Mouse (Mus musculus) adrenal gland, postnatal 14 days (tissue): ENCODE data around the gene Ufc1. TPM values are rescaled to one million over a fixed set of nuclear protein-coding genes. Genes with fewer than 3 reads are reported as not detected.

Experiments used
- DNase-seq: peaks from one replicate; pipeline ENCODE4 v3.0.0; 2021; ENCODE audit warnings: mixed read lengths
- total RNA-seq: library from RNA; stranded (reverse); gene quantifications from 2 replicates; pipeline ENCODE4 v1.2.3, GENCODE M21; 2021

Ufc1 gene
- total RNA-seq, 1 experiment from 2014 or later, result 128 TPM

- peak; percentile 98 for DNase-seq
Measured at GRCm38 (mm10) chr1:171287136-171288081, 7.4 kb downstream of the Ufc1 start, which contains the start of gene Usp21. Gene Usp21 (minus strand): TSS chr1:171287991.

DNA sequence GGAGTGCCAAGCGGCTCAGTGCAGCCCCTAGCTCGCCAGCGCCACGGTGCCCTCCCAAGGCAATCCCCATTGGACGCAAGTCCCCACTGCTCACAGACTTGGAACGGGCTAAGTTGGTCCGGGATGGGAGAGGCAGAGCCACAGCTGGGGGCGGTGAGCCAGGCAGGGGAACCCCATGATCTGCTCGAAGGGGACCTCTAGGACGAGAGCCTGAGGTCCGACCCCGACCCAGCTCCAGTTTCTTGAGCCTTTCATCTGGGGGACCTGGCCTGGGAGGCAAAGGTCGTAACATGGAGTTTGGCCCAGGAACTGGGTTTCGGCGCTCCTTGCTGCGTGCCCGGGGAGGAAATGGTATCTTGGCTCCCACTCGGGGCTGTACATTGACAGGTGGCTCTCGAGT is 8.3 kb downstream of the Ufc1 start:
- no peak for DNase-seq

GRCm38 (mm10) chr1:171285096-171285892 is 9.5 kb downstream of the Ufc1 start:
- DNase-seq, result no peak

- no peak for DNase-seq
Measured at GRCm38 (mm10) chr1:171284491-171284890, 10.3 kb downstream of the Ufc1 start.

DNA sequence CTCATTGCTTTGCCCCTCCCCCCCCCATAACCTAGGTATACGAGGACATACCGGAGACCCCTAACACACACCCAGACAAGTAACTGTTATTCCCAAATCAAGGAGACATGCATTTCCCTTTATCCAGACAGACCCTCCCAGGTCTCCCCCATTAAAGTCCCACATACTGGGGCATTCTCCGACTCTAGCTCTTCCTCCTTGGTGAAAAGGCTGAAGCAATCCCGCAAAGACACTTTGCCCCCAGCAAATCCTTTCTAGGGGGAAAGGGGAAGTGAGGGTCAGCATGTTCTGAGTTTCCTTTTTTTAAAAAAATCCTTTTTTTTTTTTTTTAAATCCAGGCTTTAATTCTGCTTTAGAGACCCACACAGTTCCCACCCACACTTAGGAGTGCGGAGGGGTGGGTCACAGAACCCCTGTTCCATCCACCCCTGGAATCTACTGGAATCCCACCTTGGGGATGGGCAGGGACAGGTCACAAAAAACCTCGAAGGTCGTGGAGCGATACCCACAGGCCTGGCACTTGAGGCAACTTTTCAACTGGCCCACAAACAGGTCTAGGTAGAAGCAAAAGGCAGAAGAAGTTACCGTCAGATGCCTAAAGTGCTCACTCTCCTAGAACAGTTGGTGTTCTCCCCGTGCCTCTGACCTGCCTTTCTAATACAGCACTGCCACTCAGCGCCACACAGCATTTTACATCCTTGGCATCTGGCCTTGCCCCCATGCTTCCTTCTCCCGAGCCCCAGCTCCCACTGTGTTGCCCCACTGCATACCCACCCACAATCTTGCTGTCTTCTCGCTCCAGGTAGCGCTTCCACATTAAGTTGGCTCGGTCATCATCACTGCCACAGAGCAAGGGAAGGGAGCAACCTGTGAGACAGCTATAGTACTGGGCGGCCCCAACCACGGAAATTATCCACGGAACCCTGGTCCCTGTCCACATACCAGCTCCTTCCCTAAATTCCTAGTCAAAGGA is 11.3 kb downstream of the Ufc1 start:
- DNase-seq, result no peak

DNA sequence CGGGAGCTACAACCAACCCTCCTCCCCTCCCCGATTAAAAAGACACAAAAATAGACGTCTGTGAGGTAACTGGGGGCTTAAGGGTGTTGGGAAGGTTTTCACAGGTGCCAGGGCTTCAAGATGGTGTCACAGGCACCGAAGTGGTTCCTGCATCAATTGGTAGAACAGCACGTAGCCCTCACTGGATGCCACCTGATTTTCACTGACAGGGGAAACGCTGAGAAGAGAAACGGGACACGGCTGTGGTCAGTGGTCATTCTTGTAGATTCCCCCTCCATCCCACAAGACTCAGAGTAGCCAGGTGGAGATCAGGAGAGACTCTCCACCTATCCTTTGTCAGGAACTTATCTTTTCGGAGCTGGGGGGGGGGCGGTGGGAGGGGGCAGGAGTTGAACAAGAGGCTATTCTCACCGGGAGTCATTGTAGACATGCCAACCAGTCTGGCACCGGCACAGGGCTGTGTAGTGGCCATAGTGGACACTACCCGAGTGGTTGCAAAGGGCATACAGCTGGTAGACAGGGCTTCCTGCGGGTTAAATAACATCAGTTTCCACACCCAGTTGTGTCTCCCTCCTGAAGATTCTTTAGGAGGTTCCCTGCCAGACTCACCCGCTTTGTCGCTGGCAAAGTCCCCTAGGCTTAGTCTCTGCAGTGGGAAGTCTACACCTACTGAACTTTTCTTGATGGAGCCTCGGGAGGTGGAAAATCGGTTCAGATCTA is 12.6 kb downstream of the Ufc1 start:
- DNase-seq, result no peak

GRCm38 (mm10) chr1:171281528-171281923 is 13.3 kb downstream of the Ufc1 start:
- DNase-seq, result peak; percentile 92

DNA sequence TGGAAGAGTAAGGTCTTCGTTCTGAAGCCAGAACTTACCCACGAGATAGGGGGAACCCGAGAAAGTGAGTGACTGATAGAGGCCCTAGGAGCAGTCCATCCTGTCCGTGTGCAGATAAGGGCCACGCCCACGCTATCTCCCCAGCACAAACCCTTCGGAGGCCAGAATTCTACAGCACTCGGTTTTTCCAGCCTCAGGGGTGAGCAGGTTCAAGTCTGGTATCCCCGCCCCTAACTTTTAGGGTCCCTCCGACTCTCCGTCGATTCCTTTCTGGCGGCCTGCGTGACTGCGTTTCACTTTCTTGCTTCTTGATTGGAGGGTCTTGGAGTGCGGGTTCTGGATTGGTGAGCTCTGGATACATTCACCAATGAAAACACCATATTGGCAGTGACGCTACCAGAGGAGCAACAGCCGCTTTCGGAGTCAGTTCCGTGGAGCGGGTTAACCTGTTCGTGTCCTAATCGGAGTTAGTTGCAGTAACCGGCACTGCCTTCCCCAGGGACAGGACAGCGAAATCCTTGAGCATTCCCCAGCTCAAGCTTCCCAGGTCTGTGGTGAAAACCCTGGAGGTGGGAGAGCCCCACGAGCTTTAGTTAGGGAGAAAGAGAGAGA is 13.8 kb downstream of the Ufc1 start, which contains the start of gene Ppox:
Gene Ppox (minus strand): TSS at position 271 of the 612 bp plus-strand sequence.
- DNase-seq, result peak; percentile 94

DNA sequence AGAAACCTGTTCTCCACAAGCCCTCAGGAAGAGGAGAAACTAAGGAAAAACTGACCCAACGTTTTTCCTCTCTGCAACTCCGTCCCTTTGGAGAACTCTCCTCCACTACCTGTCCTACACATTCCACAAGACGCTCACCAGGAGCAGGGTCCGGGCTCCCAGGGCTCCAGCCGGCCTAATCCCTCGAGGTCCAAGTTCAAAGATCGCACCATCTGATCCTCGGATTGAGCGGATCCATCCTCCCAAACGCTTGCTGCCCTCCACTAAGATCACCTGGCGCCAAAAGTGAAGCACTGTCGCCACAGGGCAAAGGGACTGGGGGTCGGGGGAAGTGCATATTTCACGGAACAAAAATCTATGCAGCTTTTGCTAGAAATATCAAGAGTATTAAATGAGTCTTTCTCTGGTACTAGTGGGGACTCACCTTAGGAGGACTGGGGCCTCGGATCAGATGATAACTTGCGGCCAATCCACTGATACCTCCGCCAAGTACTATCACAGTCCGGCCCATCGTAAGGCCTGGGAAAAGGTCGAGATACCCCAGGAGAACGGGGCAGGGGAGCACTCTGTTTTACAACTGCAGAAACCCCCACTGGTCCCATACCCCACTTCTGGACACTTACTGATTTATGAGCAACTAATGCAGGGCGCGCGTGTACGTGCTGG is 14.4 kb downstream of the Ufc1 start:
- peak; percentile 55 for DNase-seq

DNA sequence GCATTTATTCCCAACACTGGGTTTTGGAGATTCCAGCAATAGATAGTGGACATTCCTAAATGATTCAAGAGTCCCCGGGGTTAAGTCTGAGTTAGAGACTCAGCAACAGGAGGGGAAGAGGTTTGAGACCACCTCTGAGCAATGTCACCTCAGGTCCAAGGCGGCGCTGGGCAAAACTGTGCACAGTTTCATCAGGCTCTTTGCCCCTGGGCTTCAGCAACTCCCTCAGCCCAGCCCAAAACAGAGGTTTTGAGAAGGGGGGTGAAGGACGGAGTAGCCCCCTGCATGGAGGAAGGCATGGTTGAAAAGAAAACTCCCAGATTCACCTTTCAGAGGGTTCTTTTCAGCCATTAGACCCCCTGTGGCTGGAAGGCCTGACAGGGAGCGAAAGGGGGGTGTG is 15.1 kb downstream of the Ufc1 start:
- no peak for DNase-seq

GRCm38 (mm10) chr1:171279012-171279705 is 15.7 kb downstream of the Ufc1 start:
- DNase-seq, result no peak

DNA sequence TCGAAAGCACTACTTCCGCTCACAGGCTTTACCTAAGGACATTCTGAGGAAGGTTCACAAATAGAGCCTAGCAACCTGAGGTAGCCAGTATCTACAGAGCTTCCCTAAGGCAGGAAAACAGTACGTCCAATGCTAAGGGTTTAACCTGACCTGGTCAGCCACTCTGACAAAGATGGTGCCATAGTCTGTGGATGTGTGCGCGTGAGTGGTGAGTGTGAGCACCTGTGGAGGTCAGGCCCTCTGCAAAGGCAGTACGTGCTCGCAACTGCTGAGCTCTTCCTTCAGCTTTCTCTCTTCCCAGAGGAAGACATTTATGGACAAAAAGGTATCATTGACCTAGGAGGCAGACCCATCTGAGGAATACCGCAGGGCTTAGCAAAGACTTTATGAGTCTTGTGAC is 16.4 kb downstream of the Ufc1 start:
- DNase-seq, result no peak

DNA sequence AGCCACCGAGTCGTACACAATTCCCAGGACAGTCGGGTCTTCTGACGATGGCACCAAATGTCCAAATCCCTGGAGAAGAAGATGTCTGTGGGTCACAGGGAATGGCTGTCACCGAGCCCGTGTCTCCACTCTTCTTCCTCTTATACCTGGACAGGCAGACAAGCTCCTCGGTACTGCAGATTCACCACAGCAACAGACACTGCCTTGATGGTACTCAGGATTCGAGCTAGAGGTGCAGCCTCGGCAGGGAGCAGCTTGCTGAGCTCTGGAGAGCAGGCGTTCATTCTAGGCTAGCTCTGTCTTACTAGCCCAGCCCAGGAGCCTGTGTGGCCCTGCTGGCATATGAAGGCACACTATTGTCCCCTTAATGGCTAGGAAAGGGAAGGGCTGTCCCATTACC is 17.1 kb downstream of the Ufc1 start:
- no peak for DNase-seq

- DNase-seq, result no peak
Measured at GRCm38 (mm10) chr1:171276110-171276748, 18.6 kb downstream of the Ufc1 start.

DNA sequence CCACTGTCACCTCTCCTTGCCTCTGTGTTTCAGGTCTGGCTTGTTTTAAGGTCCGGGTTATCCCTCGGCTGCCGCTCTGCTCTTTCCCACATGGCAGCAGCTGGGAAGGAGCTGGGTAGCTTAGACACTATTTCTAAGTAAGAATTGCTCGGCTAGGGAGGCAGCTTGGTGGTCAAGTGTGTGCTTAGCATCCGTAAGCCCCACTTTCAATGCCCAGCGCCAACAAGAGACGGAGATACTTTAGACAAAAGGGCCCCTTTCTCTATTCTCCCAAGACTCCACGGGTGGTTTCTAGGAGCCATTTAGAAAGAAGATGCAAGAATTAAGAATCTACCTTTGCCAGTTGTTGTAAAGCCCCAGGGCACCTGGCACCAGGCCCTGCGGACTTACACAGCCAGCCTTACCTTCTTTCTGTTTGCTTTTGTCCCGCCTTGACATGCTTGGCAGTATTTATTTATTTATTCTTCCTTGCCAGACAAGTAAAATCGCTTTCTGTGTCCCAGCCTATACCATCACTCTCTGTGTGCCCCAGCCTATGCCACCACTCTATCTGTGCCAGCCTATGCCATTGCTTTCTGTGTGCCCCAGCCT is 19.6 kb downstream of the Ufc1 start:
- DNase-seq, result no peak

GRCm38 (mm10) chr1:171274171-171274570 is 20.7 kb downstream of the Ufc1 start:
- no peak for DNase-seq

- no peak for DNase-seq
Measured at GRCm38 (mm10) chr1:171272086-171272485, 22.7 kb downstream of the Ufc1 start.

- DNase-seq, result no peak
Measured at GRCm38 (mm10) chr1:171271622-171272021, 23.2 kb downstream of the Ufc1 start.

DNA sequence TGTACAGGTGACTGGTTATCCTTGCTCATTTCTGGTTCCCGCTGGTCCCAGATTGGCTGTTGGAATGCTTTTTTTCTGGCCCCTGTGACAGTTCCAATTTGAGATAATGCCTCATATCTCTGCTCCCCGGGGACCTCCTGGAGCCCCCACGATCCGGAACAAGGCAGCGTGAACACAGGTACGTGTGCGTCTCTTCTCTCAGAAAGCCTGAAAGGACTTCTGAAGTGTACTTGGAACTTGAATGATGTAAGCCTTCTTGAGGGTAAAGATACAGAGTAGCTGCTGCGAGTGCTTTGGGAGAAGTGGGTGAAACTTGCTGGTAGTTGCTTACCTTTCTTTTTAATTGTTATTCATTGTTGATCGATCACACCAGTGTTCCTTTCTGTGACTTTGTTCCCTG is 23.6 kb downstream of the Ufc1 start:
- DNase-seq, result no peak
